Mouse (Mus musculus) retina, postnatal 7 days (tissue): ENCODE data around the gene Wipf1.
"Not testable (repeated sequence)": the region's sequence is repeated elsewhere in the genome, so short reads cannot be mapped to it uniquely, and the experiment has no call there.

Experiments used
- DNase-seq: peaks from one replicate; pipeline ENCODE4 v3.0.0-alpha.2; 2012; ENCODE audit warnings: low read depth, low spot score

Wipf1 gene

DNA sequence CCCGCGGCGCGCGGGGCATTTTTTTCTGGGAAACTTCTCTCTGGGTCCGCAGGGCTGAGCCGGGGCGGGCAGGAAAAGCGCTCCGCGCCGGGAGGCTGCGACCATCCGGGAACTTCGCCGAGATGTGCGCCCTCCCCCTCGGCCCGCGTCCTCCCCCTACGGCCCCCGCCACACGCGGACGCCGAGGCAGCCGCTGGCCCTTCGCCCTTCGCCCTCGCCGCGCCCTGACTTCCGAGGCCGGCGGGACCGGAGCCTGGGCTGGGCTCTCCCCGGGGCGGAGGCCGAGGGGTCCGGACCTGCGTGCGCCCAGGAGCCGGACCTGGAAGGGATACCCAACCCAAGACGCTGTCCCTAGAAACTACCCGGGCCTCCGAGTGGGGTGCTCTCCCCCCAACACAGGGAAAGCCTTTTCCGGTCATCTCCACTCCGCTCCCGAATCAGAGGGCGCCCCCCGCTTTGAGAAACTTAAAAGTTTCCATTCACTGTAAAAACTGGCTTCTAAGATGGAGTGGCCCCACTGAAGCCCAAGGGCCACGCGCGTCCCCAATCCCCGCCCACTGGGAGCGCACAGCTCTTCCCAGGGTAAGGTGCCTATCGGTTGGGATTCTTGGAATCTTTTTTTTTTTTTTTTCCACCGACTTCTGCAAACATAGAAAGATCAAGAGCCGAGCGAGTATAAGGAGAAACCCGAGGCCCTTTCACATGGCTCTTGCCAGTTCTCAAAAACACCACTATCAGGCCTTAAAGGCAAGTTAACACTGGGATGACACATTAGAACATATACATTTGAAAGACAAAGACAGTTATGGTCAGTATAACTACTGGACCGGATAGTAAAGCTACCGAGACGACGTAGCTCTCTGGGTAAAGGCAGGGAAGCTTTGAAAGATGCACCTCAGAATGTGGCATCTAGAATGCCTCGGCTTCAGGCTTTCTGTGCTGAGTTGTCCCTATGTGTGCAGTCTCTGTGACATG is at the start of gene Wipf1:
TSS of gene Wipf1 (minus strand) at position 379 of the 975 bp plus-strand sequence.
- DNase-seq, result peak; percentile 35

GRCm38 (mm10) chr2:73579168-73579567 is 49.6 kb upstream of the Wipf1 start:
- DNase-seq, result no peak

DNA sequence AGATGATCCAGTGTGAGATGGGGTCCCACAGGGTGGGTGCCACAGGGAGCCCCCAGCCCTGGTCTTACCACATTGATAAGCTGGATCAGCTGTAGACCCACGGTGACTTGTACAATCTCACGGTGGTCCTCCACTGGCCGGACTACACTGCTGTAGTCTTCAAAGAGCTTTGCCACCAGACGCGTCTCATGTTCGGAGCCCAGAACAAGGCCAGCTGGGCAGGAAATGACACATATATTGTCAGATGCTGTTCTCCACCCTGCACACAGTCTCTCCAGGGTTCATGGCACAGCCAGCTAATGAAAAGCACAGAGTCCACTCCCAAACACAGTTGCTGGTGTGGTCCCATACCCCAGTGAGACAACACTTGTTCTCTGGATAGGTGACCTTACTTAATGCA is 44.9 kb upstream of the Wipf1 start:
- no peak for DNase-seq

GRCm38 (mm10) chr2:73573556-73573955 is 44.0 kb upstream of the Wipf1 start:
- DNase-seq, result no peak

DNA sequence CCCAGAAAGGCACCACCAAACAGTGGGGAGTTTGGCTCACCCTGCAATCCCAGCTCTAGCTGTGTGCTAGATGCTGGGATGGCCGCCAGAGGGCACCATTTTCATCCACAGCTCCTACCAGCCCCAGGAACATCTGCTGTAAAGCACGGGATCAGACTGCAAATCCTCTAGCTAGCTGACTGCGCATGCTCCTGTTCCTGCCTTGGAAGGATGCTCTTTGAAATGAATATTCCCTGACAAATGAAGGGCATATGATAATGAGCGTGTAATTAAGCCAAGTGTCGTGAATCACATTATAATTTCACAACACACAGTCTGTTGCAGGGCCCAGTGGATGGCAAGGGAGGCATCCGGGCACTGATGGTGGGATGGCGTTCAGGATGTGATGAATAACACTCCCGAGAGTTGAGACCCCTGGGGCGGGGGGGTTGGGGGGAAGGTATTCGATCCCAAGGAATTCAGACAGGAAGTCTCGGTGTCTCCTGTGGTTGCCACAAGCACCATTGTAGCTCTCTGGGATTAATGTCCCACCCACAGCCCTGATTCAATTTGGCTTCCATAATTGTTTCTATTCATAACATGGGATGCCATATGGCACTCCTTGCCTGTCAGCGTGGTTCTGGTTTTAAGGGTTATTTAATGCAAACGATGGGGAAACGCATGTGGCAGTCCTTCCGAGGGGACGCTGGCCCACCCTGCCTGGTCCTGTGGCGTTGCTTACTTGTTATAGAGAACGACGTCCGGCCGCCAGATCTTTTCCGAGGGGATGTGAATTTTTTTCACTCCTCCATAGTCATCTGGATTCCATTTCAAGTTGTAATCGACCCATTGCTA is 43.2 kb upstream of the Wipf1 start:
- DNase-seq, result peak; percentile 85

DNA sequence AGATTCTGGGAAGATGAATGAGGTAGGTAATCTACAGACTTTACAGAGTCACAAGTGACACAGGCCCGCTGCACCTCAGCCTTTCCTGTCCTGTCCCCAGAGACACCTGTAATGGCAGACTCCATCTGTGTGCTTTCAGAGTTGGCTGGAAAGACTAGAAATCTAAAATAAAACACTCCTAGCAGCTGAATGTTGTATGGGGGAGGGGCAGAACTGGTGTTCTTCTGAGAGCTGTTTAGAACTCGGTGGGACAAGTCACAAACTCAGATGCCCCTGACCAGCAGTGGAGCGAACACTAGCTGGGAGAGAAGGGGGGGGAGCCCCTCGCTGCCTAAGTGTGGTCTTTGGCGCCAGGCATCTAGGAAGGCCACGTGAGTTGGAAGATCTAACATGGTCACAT is 42.4 kb upstream of the Wipf1 start:
- no peak for DNase-seq

GRCm38 (mm10) chr2:73571304-73571703 is 41.8 kb upstream of the Wipf1 start:
- DNase-seq, result no peak

DNA sequence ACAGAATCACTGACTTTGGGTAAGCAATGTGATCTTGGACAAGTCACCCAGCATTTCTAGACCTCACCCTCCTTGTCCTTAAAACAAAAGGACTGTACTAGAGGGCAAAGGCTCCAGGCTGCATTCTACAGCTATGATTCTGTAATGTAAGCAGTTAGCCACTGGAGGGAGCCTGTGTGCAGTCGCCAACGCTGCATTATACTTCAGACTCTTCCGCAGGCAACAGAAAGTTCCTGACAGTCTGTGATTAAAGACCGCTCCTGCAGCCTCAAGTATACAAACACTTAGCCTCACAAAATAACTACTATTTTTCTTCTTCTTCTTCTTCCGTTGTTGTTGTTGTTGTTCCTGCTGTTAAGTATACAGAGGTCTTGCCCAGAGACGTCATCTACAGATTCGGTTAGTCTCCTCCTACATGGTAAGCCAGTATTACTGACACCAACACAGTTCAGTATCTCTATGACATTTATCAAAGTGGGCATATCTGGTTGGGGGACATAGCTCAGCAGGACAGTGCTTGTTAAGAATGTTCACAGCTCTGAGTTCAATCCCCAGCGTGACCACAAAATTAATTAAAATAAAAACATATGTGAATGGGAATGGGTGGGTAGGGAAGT is 37.6 kb upstream of the Wipf1 start:
- no peak for DNase-seq

DNA sequence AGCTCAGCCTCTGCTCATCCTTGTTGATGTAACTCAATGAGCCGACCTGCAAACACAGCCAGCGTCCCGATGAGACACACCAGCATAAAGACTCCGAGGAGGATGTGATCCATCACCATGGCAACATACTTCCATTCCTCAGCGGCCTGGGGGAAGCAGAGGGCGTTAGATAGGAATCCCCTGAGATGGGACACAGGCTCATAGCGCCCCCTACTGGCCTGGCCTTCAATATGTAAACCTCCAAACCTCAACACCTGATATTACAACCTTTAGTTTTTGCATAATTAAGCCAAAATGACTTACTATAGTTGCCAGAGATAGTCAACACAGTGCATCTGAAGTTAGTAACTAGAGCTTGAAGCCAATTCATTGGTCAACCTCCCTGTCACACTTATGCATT is 36.6 kb upstream of the Wipf1 start:
- no peak for DNase-seq

- DNase-seq, result no peak
Measured at GRCm38 (mm10) chr2:73563690-73564089, 34.2 kb upstream of the Wipf1 start.

DNA sequence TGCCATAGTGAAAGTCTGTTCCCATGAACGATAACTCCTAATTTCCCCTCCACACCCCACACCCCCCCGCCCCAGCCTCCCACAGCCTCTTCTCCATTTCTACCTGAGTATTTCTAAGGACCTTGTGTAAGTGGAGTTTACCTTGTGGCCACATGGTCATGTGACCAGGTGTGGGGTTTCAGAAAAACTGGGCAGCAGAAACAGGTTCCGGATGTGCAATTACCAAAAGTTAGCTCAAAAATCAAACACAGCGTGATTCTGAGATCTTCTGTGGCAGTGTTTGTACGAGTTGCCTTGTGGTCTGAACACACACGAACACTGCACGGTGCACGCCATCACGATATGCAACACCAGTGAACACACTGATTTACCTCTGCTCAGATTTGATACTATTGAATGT is 33.1 kb upstream of the Wipf1 start:
- no peak for DNase-seq

DNA sequence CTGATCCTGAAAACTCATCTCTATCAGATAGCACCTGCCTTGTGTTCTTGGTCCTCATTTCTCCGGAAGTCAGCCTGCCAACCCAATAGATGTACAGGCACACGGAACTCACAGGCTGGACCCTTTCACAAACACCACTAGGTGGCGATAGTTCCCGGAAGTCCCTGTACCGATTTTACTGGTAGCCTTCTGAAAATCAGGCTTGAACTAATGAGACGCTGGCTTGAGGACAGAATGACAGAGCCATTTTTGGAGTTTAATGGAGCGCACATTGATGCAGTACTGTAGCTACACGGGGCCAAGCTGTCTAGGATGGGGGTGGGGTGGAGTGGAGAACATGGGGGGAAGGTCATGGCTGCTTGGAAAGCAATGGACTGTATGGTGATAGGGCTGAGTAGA is 32.1 kb upstream of the Wipf1 start:
- DNase-seq, result peak; percentile 56

- DNase-seq, result no peak
Measured at GRCm38 (mm10) chr2:73560899-73561664, 31.5 kb upstream of the Wipf1 start.

- DNase-seq, result no peak
Measured at GRCm38 (mm10) chr2:73560445-73560844, 30.9 kb upstream of the Wipf1 start.

GRCm38 (mm10) chr2:73557956-73558355 is 28.4 kb upstream of the Wipf1 start:
- DNase-seq, result no peak

- DNase-seq, result not testable (repeated sequence)
Measured at GRCm38 (mm10) chr2:73557061-73557460, 27.5 kb upstream of the Wipf1 start.

DNA sequence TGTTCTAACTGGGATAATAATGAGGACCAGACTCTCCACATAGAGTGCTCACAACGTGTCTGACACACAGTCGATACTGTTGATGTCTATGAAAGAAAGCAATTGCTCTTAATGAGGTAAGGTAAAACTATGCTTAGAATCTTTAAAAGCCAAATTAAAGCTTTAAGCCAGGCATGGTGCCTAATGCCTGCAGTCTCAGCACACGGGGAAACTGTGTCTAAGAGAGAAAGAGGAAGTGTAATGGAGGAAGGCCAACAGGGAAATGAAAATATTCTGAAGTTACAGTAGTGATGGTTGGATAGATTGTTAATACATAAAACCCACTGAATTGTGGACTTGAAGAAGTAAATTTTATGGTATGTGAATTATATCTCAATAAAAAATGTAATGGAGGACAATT is 24.9 kb upstream of the Wipf1 start:
- DNase-seq, result no peak

DNA sequence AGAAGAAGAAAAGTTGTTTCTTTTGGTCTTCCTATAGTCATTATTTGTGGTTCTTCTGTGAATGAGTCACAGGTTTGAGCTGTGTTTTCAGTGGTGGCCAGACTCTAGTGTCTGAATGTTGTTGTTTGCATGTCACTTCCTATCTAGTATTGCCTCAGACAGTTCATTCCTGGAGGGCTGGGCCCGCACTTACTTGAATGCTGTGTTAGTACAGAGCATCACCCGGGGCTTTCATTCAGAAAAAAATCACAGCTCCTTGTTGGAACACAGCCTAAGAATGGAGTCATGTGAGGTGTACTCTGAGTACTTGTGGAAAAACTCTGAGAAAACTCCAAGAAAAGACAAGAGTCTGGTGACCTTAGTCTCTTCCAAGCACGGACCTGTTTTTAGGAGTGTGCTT is 23.4 kb upstream of the Wipf1 start:
- no peak for DNase-seq

DNA sequence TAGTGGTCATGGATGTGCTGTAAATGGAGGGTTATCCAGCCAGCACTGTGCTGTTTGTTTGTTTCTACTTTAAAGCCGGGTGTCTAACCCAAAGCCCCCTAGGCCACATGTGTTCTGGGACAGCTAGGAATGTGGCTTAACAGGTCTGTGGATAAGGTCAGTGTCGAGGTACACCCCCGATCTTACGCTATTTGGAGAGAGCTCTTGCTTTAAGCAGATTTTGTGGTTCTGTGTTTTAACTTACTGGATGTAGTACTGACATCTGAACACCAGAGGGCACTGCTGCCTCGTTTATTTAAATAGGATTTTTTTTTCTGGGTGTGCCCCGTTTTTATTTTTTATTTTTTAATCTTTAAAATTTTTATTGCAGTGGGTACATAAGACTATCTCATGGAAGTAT is 21.2 kb upstream of the Wipf1 start:
- no peak for DNase-seq

DNA sequence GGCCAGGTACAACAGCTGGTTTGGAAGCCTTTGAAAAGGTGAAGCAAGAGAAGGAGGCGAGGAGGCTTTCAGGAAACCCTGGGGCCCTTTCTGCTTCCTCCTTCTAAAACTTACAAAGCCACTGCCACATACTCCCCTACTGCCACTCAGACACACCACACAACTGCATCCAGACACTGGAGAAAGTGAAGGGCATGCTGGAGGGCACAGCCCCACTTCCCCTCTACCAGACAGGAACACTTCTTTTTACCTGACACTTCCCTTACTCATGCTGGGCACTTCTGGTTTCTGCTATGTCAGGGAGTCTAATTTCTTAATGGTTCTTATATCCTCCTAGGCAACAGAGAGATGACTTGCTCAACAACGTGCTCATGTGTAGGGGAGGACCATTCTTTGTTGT is 19.0 kb upstream of the Wipf1 start:
- no peak for DNase-seq

GRCm38 (mm10) chr2:73547256-73547655 is 17.7 kb upstream of the Wipf1 start:
- DNase-seq, result no peak
